Mouse (Mus musculus) midbrain, embryonic 11.5 days (tissue): ENCODE measurements at regions not wholly inside any gene's neighbourhood (a gene's known extent, or its start where the extent isn't known, plus 50 kb on each side); places are given as distances from the start of the nearest gene placed in this dataset.

Experiments
- ATAC-seq: fragments of 200-750 bp; cut with Nextera tagmentation; 2 replicates; pipeline ENCODE4 v1.8.0; 2017; ENCODE audit warnings: moderate TSS enrichment, moderate library complexity; ENCODE audit not compliant: low FRiP score
- DNase-seq: peaks from one replicate; pipeline ENCODE4 v3.0.0; 2015; ENCODE audit warnings: low spot score; ENCODE audit errors: missing footprints
- H3K27ac ChIP-seq: fragments of 300-500 bp; sonication (generic); 2 replicates; pipeline ENCODE4 v1.5.1; 2014; ENCODE audit warnings: low read depth, low read length
- H3K27me3 ChIP-seq: fragments of 300-500 bp; sonication (generic); 2 replicates; pipeline ENCODE4 v1.6.1; 2014; ENCODE audit warnings: mild to moderate bottlenecking, low read length, moderate library complexity, mixed read lengths; ENCODE audit not compliant: control insufficient read depth, insufficient read depth
- H3K36me3 ChIP-seq: fragments of 300-500 bp; sonication (generic); 2 replicates; pipeline ENCODE4 v1.6.1; 2014; ENCODE audit warnings: mild to moderate bottlenecking, low read length, moderate library complexity, mixed read lengths; ENCODE audit not compliant: control insufficient read depth, insufficient read depth
- H3K4me1 ChIP-seq: fragments of 300-500 bp; sonication (generic); 2 replicates; pipeline ENCODE4 v1.6.1; 2014; ENCODE audit warnings: low read length; ENCODE audit not compliant: control insufficient read depth, insufficient read depth
- H3K4me2 ChIP-seq: fragments of 300-500 bp; sonication (generic); 2 replicates; pipeline ENCODE4 v1.6.1; 2014; ENCODE audit warnings: mild to moderate bottlenecking, moderate library complexity
- H3K4me3 ChIP-seq: fragments of 300-500 bp; sonication (generic); 2 replicates; pipeline ENCODE4 v1.5.1; 2014; ENCODE audit warnings: low read depth, low read length
- H3K9ac ChIP-seq: fragments of 300-500 bp; sonication (generic); 2 replicates; pipeline ENCODE4 v1.6.1; 2014; ENCODE audit warnings: low read length
- H3K9me3 ChIP-seq: fragments of 300-500 bp; sonication (generic); 2 replicates; pipeline ENCODE4 v1.6.1; 2016; ENCODE audit warnings: low read length; ENCODE audit not compliant: control insufficient read depth
- WGBS: fragments of 180-500 bp; shearing (Covaris S2); extraction: QIAGEN DNeasy Blood & Tissue Kit; methylation state at CpG from one replicate; pipeline ENCODE4 v1.1.7; 2014; 5-methylcytosine and 5-hydroxymethylcytosine counted together

- WGBS = 82% methylated on average over 1 of the region's 1 CpGs
- H3K9me3 ChIP-seq = no peaks in the 10 kb centered on the region
- ATAC-seq = no peak
- H3K9ac ChIP-seq = no peak overlapping the region
- H3K27ac ChIP-seq = no peak overlapping the region
- H3K4me3 ChIP-seq = no peak overlapping the region
- no peaks in the 10 kb centered on the region for H3K4me1 ChIP-seq
- no peak overlapping the region for H3K4me2 ChIP-seq
- no peak for DNase-seq
- no peaks in the 10 kb centered on the region for H3K36me3 ChIP-seq
- H3K27me3 ChIP-seq = no peaks in the 10 kb centered on the region
Measured at GRCm38 (mm10) chr8:74781087-74781486, 91.9 kb upstream of the Isx start.

- no peak for DNase-seq
- Histone ChIP-seq H3K4me3 (no peak overlapping the region), H3K9me3 (no peaks in the 10 kb centered on the region), H3K4me2 (no peak overlapping the region), H3K9ac (no peak overlapping the region), H3K36me3 (no peaks in the 10 kb centered on the region), H3K27ac (no peak overlapping the region), H3K4me1 (no peaks in the 10 kb centered on the region), H3K27me3 (no peaks in the 10 kb centered on the region)
- ATAC-seq = no peak
Measured at GRCm38 (mm10) chr8:74808685-74809084, 64.3 kb upstream of the Isx start.

GRCm38 (mm10) chr8:74810054-74810453, 62.9 kb upstream of the Isx start:
- Histone ChIP-seq H3K9me3 (no peaks in the 10 kb centered on the region), H3K4me3 (no peak overlapping the region), H3K27ac (no peak overlapping the region), H3K27me3 (no peaks in the 10 kb centered on the region), H3K4me2 (no peak overlapping the region), H3K9ac (no peak overlapping the region), H3K36me3 (no peaks in the 10 kb centered on the region), H3K4me1 (no peaks in the 10 kb centered on the region)
- 76% methylated on average over 3 of the region's 3 CpGs for WGBS
- ATAC-seq (no peak), DNase-seq (no peak)

GRCm38 (mm10) chr8:74818434-74818833, 54.5 kb upstream of the Isx start:
- Histone ChIP-seq H3K9ac (no peak overlapping the region), H3K27me3 (no peaks in the 10 kb centered on the region), H3K27ac (no peak overlapping the region), H3K36me3 (no peaks in the 10 kb centered on the region), H3K9me3 (no peaks in the 10 kb centered on the region), H3K4me1 (no peaks in the 10 kb centered on the region), H3K4me2 (no peak overlapping the region), H3K4me3 (no peak overlapping the region)
- DNase-seq (no peak), ATAC-seq (peak; percentile 52)
- WGBS = 78% methylated on average over 1 of the region's 1 CpGs

GRCm38 (mm10) chr8:74820716-74821115, 52.3 kb upstream of the Isx start:
- DNase-seq (peak; percentile 80), ATAC-seq (no peak)
- WGBS = 34% methylated on average over 3 of the region's 3 CpGs
- Histone ChIP-seq H3K9me3 (no peaks in the 10 kb centered on the region), H3K4me2 (no peak overlapping the region), H3K27me3 (no peaks in the 10 kb centered on the region), H3K4me1 (no peaks in the 10 kb centered on the region), H3K27ac (no peak overlapping the region), H3K4me3 (no peak overlapping the region), H3K9ac (no peak overlapping the region), H3K36me3 (no peaks in the 10 kb centered on the region)

GRCm38 (mm10) chr8:74822288-74822687, 50.7 kb upstream of the Isx start:
- Histone ChIP-seq H3K27ac (no peak overlapping the region), H3K9ac (no peak overlapping the region), H3K27me3 (no peaks in the 10 kb centered on the region), H3K4me1 (no peaks in the 10 kb centered on the region), H3K36me3 (no peaks in the 10 kb centered on the region), H3K4me2 (no peak overlapping the region), H3K4me3 (no peak overlapping the region), H3K9me3 (no peaks in the 10 kb centered on the region)
- ATAC-seq = no peak
- no peak for DNase-seq
